Mouse (Mus musculus): ENCODE measurements at regions not wholly inside any gene's neighbourhood (a gene's known extent, or its start where the extent isn't known, plus 50 kb on each side); places are given as distances from the start of the nearest gene placed in this dataset.

- TF ChIP-seq CTCF (conservative IDR thresholded peaks at IDR 0.05; ENCODE audit: low read length): no peak
- TF ChIP-seq NANOG (IDR thresholded peaks at IDR 0.05; ENCODE audit: borderline replicate concordance, low read length): no peak
- TF ChIP-seq POU5F1 (IDR thresholded peaks at IDR 0.05; ENCODE audit: borderline replicate concordance, low read length): no peak
Observed at GRCm38 (mm10) chr9:33350258-33350657, 714.2 kb downstream of the Ets1 start.
